8 mouse cellular contexts compared by ENCODE assay signal in genomic region chr2:119113121-119113925, GRCm38 (mm10). TPM values are rescaled to one million over a fixed set of nuclear protein-coding genes. Genes with fewer than 3 reads are reported as not detected.
DNase-seq lines count a peak whose midpoint lies in the region; ATAC-seq and TF ChIP-seq lines count a peak whose summit lies in the region.

No protein-coding gene starts in this region.

- no peaks in the 10 kb centered on the region for H3K9me3 ChIP-seq in lung, postnatal 0 days (ENCODE audit: low read length)
- no peaks in the 10 kb centered on the region for H3K9me3 ChIP-seq in intestine, embryonic 14.5 days (ENCODE audit: control insufficient read depth, low read length)

- peak overlapping the region; percentile 98 for H3K4me2 ChIP-seq in lung, postnatal 0 days (replicated peaks; ENCODE audit: low read depth, low read length)
- peak overlapping the region; percentile 91 for H3K4me2 ChIP-seq in intestine, embryonic 14.5 days (ENCODE audit: low read length)

- WGBS in lung, postnatal 0 days = 5% methylated on average over 20 of the region's 20 CpGs
- WGBS in intestine, embryonic 14.5 days = 9% methylated on average over 20 of the region's 20 CpGs

- no peak; the same call in 1 of the 2 replicates for ATAC-seq in lung, postnatal 0 days
- no peak for ATAC-seq in intestine, embryonic 14.5 days (replicated peaks; ENCODE audit: low FRiP score, low TSS enrichment, low read depth)

- peak overlapping the region; percentile 60 for H3K4me3 ChIP-seq in lung, postnatal 0 days (ENCODE audit: low read depth, low read length)
- peak overlapping the region; percentile 70; the same call in 1 of the 2 replicates for H3K4me3 ChIP-seq in cortical plate, adult 2 months (ENCODE audit: insufficient read depth, low read length)
- peak overlapping the region; percentile 81 for H3K4me3 ChIP-seq in intestine, embryonic 14.5 days (ENCODE audit: low read depth, low read length)

- H3K27me3 ChIP-seq in lung, postnatal 0 days (replicated peaks; ENCODE audit: insufficient read depth, low read length) = no peaks in the 10 kb centered on the region
- H3K27me3 ChIP-seq in intestine, embryonic 14.5 days (replicated peaks; ENCODE audit: control insufficient read depth, insufficient read depth, low read length) = no peaks in the 10 kb centered on the region

- no peak for TF ChIP-seq EP300 in lung, postnatal 0 days (IDR thresholded peaks at IDR 0.05)

- H3K9ac ChIP-seq in lung, postnatal 0 days (replicated peaks; ENCODE audit: low read depth) = 0 out of 2 replicates have a peak overlapping the region, but pooled peaks have one; percentile 45
- H3K9ac ChIP-seq in intestine, embryonic 14.5 days (ENCODE audit: low read length) = peak overlapping the region; percentile 81

- no peaks in the 10 kb centered on the region for H3K36me3 ChIP-seq in lung, postnatal 0 days (ENCODE audit: insufficient read depth, low read length)
- peaks cover 19% of the 10 kb centered on the region; the same call in 1 of the 2 replicates for H3K36me3 ChIP-seq in intestine, embryonic 14.5 days (ENCODE audit: control insufficient read depth, insufficient read depth, low read length)

- TF ChIP-seq CTCF in lung, postnatal 0 days (IDR thresholded peaks at IDR 0.05) = no peak
- TF ChIP-seq CTCF in cortical plate, adult 2 months (IDR thresholded peaks at IDR 0.05; ENCODE audit: extremely low read depth, insufficient read depth, low read length) = no peak

- DNase-seq in lung, postnatal 0 days (ENCODE audit: low spot score) = peak; percentile 4
- DNase-seq in lung, postnatal 25 days (ENCODE audit: low spot score) = no peak
- DNase-seq in intestine, embryonic 14.5 days (ENCODE audit: low spot score) = no peak
- peak; percentile 15 for DNase-seq in neural tube, embryonic 10.5 days (ENCODE audit: extremely low spot score, low spot score)
- no peak for DNase-seq in frontal cortex, postnatal 25 days (ENCODE audit: low spot score in 2 of 2)
- no peak for DNase-seq in thymus, postnatal 4 days
- DNase-seq in thymus, adult 18-20 months = no peak

- H3K27ac ChIP-seq in lung, postnatal 0 days (ENCODE audit: low read length) = no peak overlapping the region
- no peak overlapping the region for H3K27ac ChIP-seq in cortical plate, adult 2 months (ENCODE audit: insufficient read depth, low read length)
- H3K27ac ChIP-seq in intestine, embryonic 14.5 days (ENCODE audit: low read depth) = peak overlapping the region; percentile 94; the same call in 1 of the 2 replicates

- no peak for TF ChIP-seq POLR2A in cortical plate, adult 2 months (IDR thresholded peaks at IDR 0.05; ENCODE audit: extremely low read depth, insufficient read depth, low read length)

- no peaks in the 10 kb centered on the region for H3K4me1 ChIP-seq in lung, postnatal 0 days (ENCODE audit: insufficient read depth, low read depth, low read length)
- no peaks in the 10 kb centered on the region for H3K4me1 ChIP-seq in cortical plate, adult 2 months (ENCODE audit: control insufficient read depth, insufficient read depth, low read length)
- peaks cover 6% of the 10 kb centered on the region for H3K4me1 ChIP-seq in intestine, embryonic 14.5 days (replicated peaks; ENCODE audit: control insufficient read depth, insufficient read depth, low read length)

RNA-seq across cellular contexts. Expression of gene Rad51, which starts 0.7 kb away (rescaled TPM):
- 4.2 and 5.1 TPM in 2 replicates for polyA plus RNA-seq in lung, postnatal 0 days (2015; fragmentation: Nextera tagmentation; extraction: Ambion mirVana)
- 1.4 and 1.6 TPM in 2 replicates for polyA plus RNA-seq in cortical plate, adult 2 months (2012; rRNA removed)
- polyA plus RNA-seq in intestine, embryonic 14.5 days (2014; fragmentation: Nextera tagmentation; extraction: Ambion mirVana) = 50.2 and 58.2 TPM in 2 replicates

RNA-seq across cellular contexts. Expression of gene Rmdn3, which starts 43.5 kb away (rescaled TPM):
- 28.2 and 28.4 TPM in 2 replicates for polyA plus RNA-seq in lung, postnatal 0 days (2015; fragmentation: Nextera tagmentation; extraction: Ambion mirVana)
- 58.4 and 62.0 TPM in 2 replicates for polyA plus RNA-seq in cortical plate, adult 2 months (2012; rRNA removed)
- 33.6 and 38.9 TPM in 2 replicates for polyA plus RNA-seq in intestine, embryonic 14.5 days (2014; fragmentation: Nextera tagmentation; extraction: Ambion mirVana)

RNA-seq across cellular contexts. Expression of gene Gchfr, which starts 54.2 kb away (rescaled TPM):
- 13.9 and 14.2 TPM in 2 replicates for polyA plus RNA-seq in lung, postnatal 0 days (2015; fragmentation: Nextera tagmentation; extraction: Ambion mirVana)
- polyA plus RNA-seq in cortical plate, adult 2 months (2012; rRNA removed) = 0.96 and 1.3 TPM in 2 replicates
- 11.7 and 12.0 TPM in 2 replicates for polyA plus RNA-seq in intestine, embryonic 14.5 days (2014; fragmentation: Nextera tagmentation; extraction: Ambion mirVana)

Comparison
In these comparisons a context has a peak if more than half of its experiments do, and no peak if none do; other contexts are left out.
1. DNase-seq: peak in lung, postnatal 0 days (single experiment) and neural tube, embryonic 10.5 days (single experiment); none in lung, postnatal 25 days (single experiment), intestine, embryonic 14.5 days (single experiment), frontal cortex, postnatal 25 days (0 of 2), thymus, postnatal 4 days (single experiment) and thymus, adult 18-20 months (0 of 2).
2. Peak in every context shown above with its lines, with median percentiles within 50 percentile points of each other: H3K4me3 ChIP-seq.